Mouse (Mus musculus) heart, adult 18-20 months (tissue): ENCODE measurements around the gene Rabep2. TPM values are rescaled to one million over a fixed set of nuclear protein-coding genes. Genes with fewer than 3 reads are reported as not detected.

Experiments used
- DNase-seq, 2 experiments: peaks; one replicate each; pipeline ENCODE4 v3.0.0; 2021 to 2022; ENCODE audit warnings: mixed read lengths in 1 of 2
- total RNA-seq, 2 experiments: library from RNA; stranded (reverse); gene quantifications; 2 replicates each; pipeline ENCODE4 v1.2.3; 2021

The Rabep2 gene
- total RNA-seq, 2 experiments from 2014 or later, result 5.5 to 7.5 TPM

DNA sequence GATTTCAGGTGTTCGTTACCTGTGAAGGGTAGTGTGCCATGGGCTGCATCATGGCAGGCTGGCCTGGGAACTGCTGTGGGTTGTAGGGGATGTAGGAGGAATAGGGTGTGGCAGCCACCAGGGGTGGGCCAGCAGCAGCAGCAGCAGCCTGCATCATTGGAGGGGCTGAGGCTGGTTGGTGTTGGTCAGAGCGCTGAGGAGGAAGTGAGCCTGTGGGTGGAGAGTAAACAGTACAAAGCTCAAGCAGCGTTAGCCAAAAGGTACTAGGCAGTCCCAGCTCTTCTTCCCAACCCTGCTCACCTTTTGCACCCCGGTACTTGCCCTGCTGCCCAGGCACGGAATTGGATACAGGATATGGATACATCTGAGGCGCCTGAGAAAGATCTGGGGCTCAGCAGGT lies 65.6 kb downstream of the Rabep2 start:
- no peak for DNase-seq

DNA sequence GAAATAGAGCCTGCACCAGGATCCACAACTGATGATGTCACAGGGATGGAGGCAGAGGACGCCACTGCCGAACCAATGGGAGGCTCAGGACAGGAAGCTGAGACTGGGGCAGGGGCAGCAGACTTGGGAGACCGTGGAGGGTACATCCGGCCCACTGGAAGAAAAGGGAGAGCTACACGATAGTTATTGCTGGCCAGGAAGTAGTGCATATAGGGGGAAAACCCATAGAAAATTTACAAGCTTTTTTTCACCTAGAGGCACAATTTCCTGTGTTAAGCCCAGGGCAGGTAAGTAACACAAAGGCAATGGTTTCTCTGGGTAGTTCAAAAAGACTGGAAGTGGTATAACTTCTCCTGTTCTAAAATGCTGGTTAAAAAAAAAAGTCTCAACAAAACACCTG lies 67.9 kb downstream of the Rabep2 start:
- no peak for DNase-seq

- no peak for DNase-seq
Measured at GRCm38 (mm10) chr7:126497966-126498365, 69.4 kb downstream of the Rabep2 start.

Other genes starting within 250 kb of the Rabep2 start
- 10 to 100 TPM; 11.7 to 17.1 TPM for gene Xpo6, start 228.3 kb upstream of the Rabep2 start, total RNA-seq
- 10 to 100 TPM; 72.3 to 73.8 TPM for gene Sbk1, start 156.1 kb upstream of the Rabep2 start, total RNA-seq
- gene Lat, start 59.2 kb upstream of the Rabep2 start, total RNA-seq, result 1 to 10 TPM in 1 of 2 experiments, under 1 TPM in 1; 0.52 to 5.7 TPM
- gene Spns1, start 51.3 kb upstream of the Rabep2 start, total RNA-seq, result 10 to 100 TPM; 24.8 to 25.8 TPM
- 1 to 10 TPM; 3.8 to 3.9 TPM for gene Nfatc2ip, start 32.0 kb upstream of the Rabep2 start, total RNA-seq
- gene Cd19, start 13.9 kb upstream of the Rabep2 start, total RNA-seq, result 1 to 10 TPM in 1 of 2 experiments, under 1 TPM in 1; 0.32 to 4.2 TPM
- under 1 TPM; 0.87 TPM for gene Atp2a1, start 34.3 kb downstream of the Rabep2 start, total RNA-seq
- 10 to 100 TPM; 40.9 to 45.1 TPM for gene Sh2b1, start 46.7 kb downstream of the Rabep2 start, total RNA-seq
- gene Tufm, start 58.6 kb downstream of the Rabep2 start, total RNA-seq, result 100 to 1,000 TPM; 286 to 355 TPM
- gene Atxn2l, start 74.7 kb downstream of the Rabep2 start, total RNA-seq, result 10 to 100 TPM; 33.0 to 37.1 TPM
- 100 to 1,000 TPM; 142 to 148 TPM for gene Eif3c, start 137.7 kb downstream of the Rabep2 start, total RNA-seq
- gene Apobr, start 156.2 kb downstream of the Rabep2 start, total RNA-seq, result under 1 TPM; 0.23 to 0.79 TPM
- 10 to 100 TPM in 1 of 2 experiments, 1 to 10 TPM in 1; 9.0 to 17.9 TPM for gene Cln3, start 157.1 kb downstream of the Rabep2 start, total RNA-seq
- gene Il27, start 166.2 kb downstream of the Rabep2 start, total RNA-seq, result not detected
- gene Nupr1, start 202.1 kb downstream of the Rabep2 start, total RNA-seq, result 1 to 10 TPM; 6.1 to 8.0 TPM
- 10 to 100 TPM; 24.8 to 26.5 TPM for gene Sgf29, start 220.6 kb downstream of the Rabep2 start, total RNA-seq
- 10 to 100 TPM; 31.1 to 44.0 TPM for gene Sult1a1, start 247.7 kb downstream of the Rabep2 start, total RNA-seq